Mouse (Mus musculus): ENCODE measurements around the gene Ube2l6. TPM values are rescaled to one million over a fixed set of nuclear protein-coding genes. Genes with fewer than 3 reads are reported as not detected.
A peak's percentile ranks its signal among the peaks of the same experiment; 100 is the strongest.

Gene Ube2l6
- polyA plus RNA-seq, 1 experiment from 2014 or later = 83.7 TPM

- no peaks in the 10 kb centered on the region; the same call in 1 of the 2 replicates for H3K27me3 ChIP-seq (replicated peaks; ENCODE audit: insufficient read depth, low read length)
- no peak within 1 kb of the TSS for H3K4me2 ChIP-seq (replicated peaks; ENCODE audit: low read depth, low read length)
- no peaks in the 10 kb centered on the region for H3K36me3 ChIP-seq (ENCODE audit: insufficient read depth, low read length)
- no peak for DNase-seq (ENCODE audit: low spot score)
- no peaks in the 10 kb centered on the region for H3K9me3 ChIP-seq (ENCODE audit: low read length)
- peaks cover 1% of the 10 kb centered on the region; the same call in 1 of the 2 replicates for H3K4me1 ChIP-seq (ENCODE audit: insufficient read depth, low read depth, low read length)
- no peak within 1 kb of the TSS for H3K4me3 ChIP-seq (ENCODE audit: low read depth, low read length)
- WGBS = 32% methylated on average over 13 of the region's 13 CpGs
- no peak within 1 kb of the TSS for H3K27ac ChIP-seq (ENCODE audit: low read length)
- no peak for ATAC-seq
- no peak within 1 kb of the TSS for H3K9ac ChIP-seq (replicated peaks; ENCODE audit: low read depth)
- TF ChIP-seq CTCF (IDR thresholded peaks at IDR 0.05) = no peak
- no peak for TF ChIP-seq EP300 (IDR thresholded peaks at IDR 0.05)
These were observed 23.9 kb downstream of the Ube2l6 start, which contains the start of gene Smtnl1 for GRCm38 (mm10) chr2:84822552-84822951. Gene Smtnl1, minus strand, starts transcription at chr2:84822652.

- Histone ChIP-seq H3K4me1 (ENCODE audit: insufficient read depth, low read depth, low read length) (peaks cover 4% of the 10 kb centered on the region; the same call in 1 of the 2 replicates), H3K27ac (ENCODE audit: low read length) (no peak overlapping the region), H3K27me3 (replicated peaks; ENCODE audit: insufficient read depth, low read length) (no peaks in the 10 kb centered on the region; the same call in 1 of the 2 replicates), H3K4me3 (ENCODE audit: low read depth, low read length) (no peak overlapping the region), H3K9ac (replicated peaks; ENCODE audit: low read depth) (no peak overlapping the region), H3K9me3 (ENCODE audit: low read length) (no peaks in the 10 kb centered on the region), H3K36me3 (ENCODE audit: insufficient read depth, low read length) (no peaks in the 10 kb centered on the region), H3K4me2 (replicated peaks; ENCODE audit: low read depth, low read length) (no peak overlapping the region)
- DNase-seq (ENCODE audit: low spot score) (no peak), ATAC-seq (no peak)
- 20% methylated on average over 2 of the region's 2 CpGs for WGBS
- TF ChIP-seq EP300 (IDR thresholded peaks at IDR 0.05) (no peak), CTCF (IDR thresholded peaks at IDR 0.05) (no peak)
These were observed 24.6 kb downstream of the Ube2l6 start for GRCm38 (mm10) chr2:84823237-84823636.

- Histone ChIP-seq H3K36me3 (ENCODE audit: insufficient read depth, low read length) (no peaks in the 10 kb centered on the region), H3K4me3 (ENCODE audit: low read depth, low read length) (peak within 1 kb of the TSS; percentile 74), H3K9ac (replicated peaks; ENCODE audit: low read depth) (peak within 1 kb of the TSS; percentile 41), H3K27ac (ENCODE audit: low read length) (peak within 1 kb of the TSS; percentile 35; the same call in 1 of the 2 replicates), H3K9me3 (ENCODE audit: low read length) (no peaks in the 10 kb centered on the region), H3K4me1 (ENCODE audit: insufficient read depth, low read depth, low read length) (peaks cover 4% of the 10 kb centered on the region; the same call in 1 of the 2 replicates), H3K4me2 (replicated peaks; ENCODE audit: low read depth, low read length) (peak within 1 kb of the TSS; percentile 96), H3K27me3 (replicated peaks; ENCODE audit: insufficient read depth, low read length) (no peaks in the 10 kb centered on the region)
- TF ChIP-seq EP300 (IDR thresholded peaks at IDR 0.05) (peak; percentile 76), CTCF (IDR thresholded peaks at IDR 0.05) (no peak)
- under 1% methylated on average over 34 of the region's 34 CpGs for WGBS
- DNase-seq (ENCODE audit: low spot score) (peak; percentile 97), ATAC-seq (peak; percentile 90)
These were observed 28.1 kb downstream of the Ube2l6 start, which contains the start of gene Timm10 for GRCm38 (mm10) chr2:84826488-84827282. Gene Timm10, plus strand, starts transcription at chr2:84826997.

GRCm38 (mm10) chr2:84827283-84827920 lies 28.8 kb downstream of the Ube2l6 start:
- H3K27me3 ChIP-seq (replicated peaks; ENCODE audit: insufficient read depth, low read length) = no peaks in the 10 kb centered on the region
- TF ChIP-seq EP300 (IDR thresholded peaks at IDR 0.05) = no peak
- no peak for TF ChIP-seq CTCF (IDR thresholded peaks at IDR 0.05)
- DNase-seq (ENCODE audit: low spot score) = peak; percentile 59

GRCm38 (mm10) chr2:84831666-84832391 lies 33.2 kb downstream of the Ube2l6 start:
- Histone ChIP-seq H3K27ac (ENCODE audit: low read length) (peak overlapping the region; percentile 20; the same call in 1 of the 2 replicates), H3K4me3 (ENCODE audit: low read depth, low read length) (no peak overlapping the region), H3K4me2 (replicated peaks; ENCODE audit: low read depth, low read length) (no peak overlapping the region), H3K9me3 (ENCODE audit: low read length) (no peaks in the 10 kb centered on the region), H3K27me3 (replicated peaks; ENCODE audit: insufficient read depth, low read length) (no peaks in the 10 kb centered on the region), H3K36me3 (ENCODE audit: insufficient read depth, low read length) (no peaks in the 10 kb centered on the region), H3K4me1 (ENCODE audit: insufficient read depth, low read depth, low read length) (peaks cover 4% of the 10 kb centered on the region; the same call in 1 of the 2 replicates), H3K9ac (replicated peaks; ENCODE audit: low read depth) (no peak overlapping the region)
- TF ChIP-seq EP300 (IDR thresholded peaks at IDR 0.05) (0 out of 2 replicates have a peak, but pooled peaks have one; percentile 26), CTCF (IDR thresholded peaks at IDR 0.05) (peak; percentile 94)
- peak; percentile 91 for DNase-seq (ENCODE audit: low spot score)
- ATAC-seq = peak; percentile 89
- 25% methylated on average over 10 of the region's 10 CpGs for WGBS

More at GRCm38 (mm10) chr2:84827283-84827920, 28.8 kb downstream of the Ube2l6 start:
- Histone ChIP-seq H3K4me3 (ENCODE audit: low read depth, low read length) (peak overlapping the region; percentile 74), H3K36me3 (ENCODE audit: insufficient read depth, low read length) (no peaks in the 10 kb centered on the region), H3K4me2 (replicated peaks; ENCODE audit: low read depth, low read length) (peak overlapping the region; percentile 96), H3K9ac (replicated peaks; ENCODE audit: low read depth) (peak overlapping the region; percentile 41), H3K9me3 (ENCODE audit: low read length) (no peaks in the 10 kb centered on the region), H3K4me1 (ENCODE audit: insufficient read depth, low read depth, low read length) (peaks cover 4% of the 10 kb centered on the region; the same call in 1 of the 2 replicates), H3K27ac (ENCODE audit: low read length) (peak overlapping the region; percentile 35; the same call in 1 of the 2 replicates)
- under 1% methylated on average over 29 of the region's 29 CpGs for WGBS
- no peak; the same call in 1 of the 2 replicates for ATAC-seq

Data from lung, postnatal 0 days (tissue).